In the genomic region with DNA sequence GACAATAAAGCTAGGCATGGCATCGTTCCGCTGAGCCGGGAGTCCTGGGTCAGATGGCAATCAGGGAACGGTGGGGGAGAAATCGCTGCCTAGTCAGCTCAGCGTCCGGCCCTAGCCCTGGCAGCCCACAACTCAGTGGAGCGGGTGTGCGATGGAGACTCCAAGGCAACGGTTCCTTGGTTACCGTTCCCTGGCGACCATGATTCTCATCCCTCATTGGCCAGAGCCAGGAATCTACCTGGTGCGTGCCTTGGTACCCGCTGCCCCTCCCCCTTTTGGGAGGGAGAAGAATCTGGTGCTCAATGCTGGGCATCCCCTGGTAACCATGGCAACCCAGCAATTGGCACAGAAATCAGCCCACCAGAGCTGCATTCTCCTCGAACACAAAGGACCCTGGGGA, we compare ENCODE assay signal across 8 mouse cellular contexts. TPM values are rescaled to one million over a fixed set of nuclear protein-coding genes. Genes with fewer than 3 reads are reported as not detected.
DNase-seq lines count a peak whose midpoint lies in the region; ATAC-seq and TF ChIP-seq lines count a peak whose summit lies in the region.

No protein-coding gene starts in this region.

- peak overlapping the region; percentile 73 for H3K4me3 ChIP-seq in forebrain, embryonic 15.5 days
- H3K4me3 ChIP-seq in myocyte = no peak overlapping the region

- peaks cover 45% of the 10 kb centered on the region for H3K36me3 ChIP-seq in forebrain, embryonic 15.5 days
- peaks cover 4% of the 10 kb centered on the region for H3K36me3 ChIP-seq in myocyte (ENCODE audit: control insufficient read depth, insufficient read depth)

- peak; percentile 83 for ATAC-seq in forebrain, embryonic 15.5 days (replicated peaks)

- H3ac ChIP-seq in myocyte (ENCODE audit: control insufficient read depth, insufficient read length) = no peak overlapping the region

- peak; percentile 45 for DNase-seq in kidney, postnatal 10 days
- DNase-seq in kidney, postnatal 14 days = no peak
- peak; percentile 89 to 91 for DNase-seq in layer of hippocampus, postnatal 10 days (ENCODE audit: low spot score in 2 of 2)
- DNase-seq in natural killer cell, adult 2 months (ENCODE audit: low spot score in 2 of 2) = no peak
- no peak for DNase-seq in urinary bladder, postnatal 25 days (ENCODE audit: low spot score)
- DNase-seq in ovary, postnatal 36 days (ENCODE audit: low spot score) = no peak

- 3% methylated on average over 15 of the region's 15 CpGs for WGBS in forebrain, embryonic 15.5 days

- TF ChIP-seq POLR2A in myocyte (IDR thresholded peaks at IDR 0.05; ENCODE audit: insufficient read length, low read depth) = no peak

- peak overlapping the region; percentile 99 for H3K9ac ChIP-seq in forebrain, embryonic 15.5 days (replicated peaks)

- H3K27me3 ChIP-seq in forebrain, embryonic 15.5 days = no peaks in the 10 kb centered on the region
- no peaks in the 10 kb centered on the region for H3K27me3 ChIP-seq in myocyte (ENCODE audit: control insufficient read depth, insufficient read depth, insufficient read length)

- peaks cover 54% of the 10 kb centered on the region for H3K4me1 ChIP-seq in forebrain, embryonic 15.5 days

- peaks cover 30% of the 10 kb centered on the region for H3K79me2 ChIP-seq in myocyte (ENCODE audit: control insufficient read depth, insufficient read depth)

- peak overlapping the region; percentile 96 for H3K4me2 ChIP-seq in forebrain, embryonic 15.5 days (replicated peaks)
- H3K4me2 ChIP-seq in myocyte (ENCODE audit: low read depth) = peak overlapping the region; percentile 63

- H3K9me3 ChIP-seq in forebrain, embryonic 15.5 days = no peaks in the 10 kb centered on the region

- H3K27ac ChIP-seq in forebrain, embryonic 15.5 days (replicated peaks) = peak overlapping the region; percentile 98

TF ChIP-seq in myocyte, 11 proteins besides CTCF, POLR2A, EP300 and RAD21:
- TF ChIP-seq CEBPB (IDR thresholded peaks at IDR 0.05; ENCODE audit: insufficient read depth, poor library complexity, severe bottlenecking) (no peak), MYOG (IDR thresholded peaks at IDR 0.05; ENCODE audit: control insufficient read depth in 1 of 3, insufficient read depth in 1 of 3, insufficient read length in 2 of 3, low read depth in 2 of 3) (no peak), TCF3 (IDR thresholded peaks at IDR 0.05; ENCODE audit: insufficient read length, low read depth) (no peak), SRF (IDR thresholded peaks at IDR 0.05; ENCODE audit: control insufficient read depth, insufficient read length, low read depth) (no peak), POLR2AphosphoS2 (IDR thresholded peaks at IDR 0.05; ENCODE audit: insufficient read length, low read depth) (no peak), REST (IDR thresholded peaks at IDR 0.05; ENCODE audit: insufficient read depth, insufficient read length) (no peak), E2F4 (IDR thresholded peaks at IDR 0.05; ENCODE audit: insufficient read depth) (no peak), USF1 (IDR thresholded peaks at IDR 0.05; ENCODE audit: low read depth) (no peak), TCF12 (IDR thresholded peaks at IDR 0.05; ENCODE audit: insufficient read depth, poor library complexity, severe bottlenecking) (no peak), MYOD1 (IDR thresholded peaks at IDR 0.05; ENCODE audit: control insufficient read depth in 1 of 3, insufficient read length in 2 of 3, low read depth in 2 of 3) (no peak)

RNA-seq across cellular contexts. Expression of gene Dbn1, which starts 4.3 kb away (rescaled TPM):
- polyA plus RNA-seq in forebrain, embryonic 15.5 days (2015; fragmentation: Nextera tagmentation; extraction: Ambion mirVana) = 732 and 750 TPM in 2 replicates
- 100 to 1,000 TPM; 392 to 399 TPM for total RNA-seq in layer of hippocampus, postnatal 10 days (2021)
- polyA plus RNA-seq in myocyte (2012; fragmentation: generic; extraction: Trizol) = 165 TPM

RNA-seq across cellular contexts. Expression of gene Prr7, which starts 19.5 kb away (rescaled TPM):
- polyA plus RNA-seq in forebrain, embryonic 15.5 days (2015; fragmentation: Nextera tagmentation; extraction: Ambion mirVana) = 3.2 and 3.4 TPM in 2 replicates
- total RNA-seq in layer of hippocampus, postnatal 10 days (2021) = 100 to 1,000 TPM in 1 of 2 experiments, 10 to 100 TPM in 1; 98.1 to 112 TPM
- polyA plus RNA-seq in myocyte (2012; fragmentation: generic; extraction: Trizol) = 5.1 TPM

RNA-seq across cellular contexts. Expression of gene Pdlim7, which starts 29.9 kb away (rescaled TPM):
- 135 and 138 TPM in 2 replicates for polyA plus RNA-seq in forebrain, embryonic 15.5 days (2015; fragmentation: Nextera tagmentation; extraction: Ambion mirVana)
- total RNA-seq in layer of hippocampus, postnatal 10 days (2021) = 10 to 100 TPM; 66.1 to 68.9 TPM
- 553 TPM for polyA plus RNA-seq in myocyte (2012; fragmentation: generic; extraction: Trizol)

RNA-seq across cellular contexts. Expression of gene Grk6, which starts 38.7 kb away (rescaled TPM):
- polyA plus RNA-seq in forebrain, embryonic 15.5 days (2015; fragmentation: Nextera tagmentation; extraction: Ambion mirVana) = 46.1 and 47.6 TPM in 2 replicates
- 10 to 100 TPM; 76.4 to 79.2 TPM for total RNA-seq in layer of hippocampus, postnatal 10 days (2021)
- 29.1 TPM for polyA plus RNA-seq in myocyte (2012; fragmentation: generic; extraction: Trizol)

RNA-seq across cellular contexts. Expression of gene Dok3, which starts 45.5 kb away (rescaled TPM):
- 3.6 and 4.0 TPM in 2 replicates for polyA plus RNA-seq in forebrain, embryonic 15.5 days (2015; fragmentation: Nextera tagmentation; extraction: Ambion mirVana)
- total RNA-seq in layer of hippocampus, postnatal 10 days (2021) = 1 to 10 TPM; 5.0 to 6.5 TPM
- polyA plus RNA-seq in myocyte (2012; fragmentation: generic; extraction: Trizol) = 1.00 TPM

Comparison
In these comparisons a context has a peak if more than half of its experiments do, and no peak if none do; other contexts are left out.
1. DNase-seq: peak in kidney, postnatal 10 days (single experiment) and layer of hippocampus, postnatal 10 days (2 of 2); none in kidney, postnatal 14 days (single experiment), natural killer cell, adult 2 months (0 of 2), urinary bladder, postnatal 25 days (single experiment) and ovary, postnatal 36 days (single experiment).